Mouse (Mus musculus) midbrain, embryonic 14.5 days (tissue): Measurements from ENCODE around the gene Tdpoz2. TPM values are rescaled to one million over a fixed set of nuclear protein-coding genes. Genes with fewer than 3 reads are reported as not detected.

ENCODE experiments used
- polyA plus RNA-seq: library from polyadenylated mRNA; unstranded; fragments of >200 nt; fragmentation: Nextera tagmentation; extraction: Ambion mirVana; gene quantifications from 2 replicates; pipeline ENCODE4 v1.2.1, GENCODE M21; 2014

Gene Tdpoz2
- polyA plus RNA-seq, 1 experiment from 2014 or later, result not detected

Other genes starting within 250 kb of the Tdpoz2 start
- 0.69 and 1.2 TPM in 2 replicates for gene Tchh, start 210.4 kb downstream of the Tdpoz2 start, polyA plus RNA-seq
- not detected in 2 replicates for gene Tchhl1, start 183.9 kb downstream of the Tdpoz2 start, polyA plus RNA-seq
- 94.0 and 157 TPM in 2 replicates for gene S100a11, start 132.2 kb downstream of the Tdpoz2 start, polyA plus RNA-seq
- gene S100a10, start 97.6 kb downstream of the Tdpoz2 start, polyA plus RNA-seq, result 67.9 and 86.5 TPM in 2 replicates
- not detected in 2 replicates for gene Tdpoz1, start 23.6 kb upstream of the Tdpoz2 start, polyA plus RNA-seq
- not detected in 2 replicates for gene Gm37596, start 40.4 kb upstream of the Tdpoz2 start, polyA plus RNA-seq
- gene Gm5773, start 120.3 kb upstream of the Tdpoz2 start, polyA plus RNA-seq, result not detected in 2 replicates
- not detected in 2 replicates for gene Tdpoz4, start 143.7 kb upstream of the Tdpoz2 start, polyA plus RNA-seq
- gene Tdpoz3, start 173.3 kb upstream of the Tdpoz2 start, polyA plus RNA-seq, result not detected in 2 replicates